Mouse (Mus musculus): ENCODE measurements at regions not wholly inside any gene's neighbourhood (a gene's known extent, or its start where the extent isn't known, plus 50 kb on each side); places are given as distances from the start of the nearest gene placed in this dataset.
A peak's percentile ranks its signal among the peaks of the same experiment; 100 is the strongest.

DNA sequence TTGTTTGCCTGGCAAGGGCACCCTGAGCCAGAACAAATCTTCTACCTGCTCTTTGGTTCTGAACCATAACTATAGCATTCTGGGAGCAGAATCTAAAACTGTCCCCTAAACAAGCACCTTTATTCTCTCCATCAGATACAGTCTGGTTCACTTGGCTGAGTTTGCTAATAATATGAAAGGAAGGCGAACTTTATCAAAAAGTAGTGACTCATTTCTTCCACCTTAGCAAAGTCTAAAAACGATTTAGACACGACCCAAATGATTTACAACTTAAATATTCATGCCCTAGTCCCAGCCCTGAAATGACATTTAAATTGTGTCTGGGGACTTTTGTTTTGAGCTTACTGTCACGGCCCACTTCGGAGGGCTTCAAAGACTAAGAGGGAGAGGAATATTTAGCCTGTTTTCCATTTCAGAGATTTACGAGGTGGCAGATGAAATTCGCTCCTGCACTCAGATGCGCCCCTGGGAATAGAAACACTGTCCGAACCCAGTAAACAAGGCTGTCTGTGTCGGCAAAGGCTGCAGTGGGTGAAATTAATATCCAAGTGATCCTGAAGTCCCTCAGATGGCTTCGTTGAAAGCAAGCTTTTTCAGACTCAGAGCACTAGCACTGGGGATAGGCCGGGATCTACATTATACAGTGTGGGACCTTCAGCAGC, 184.6 kb downstream of the Rps15a start:
- H3K4me1 ChIP-seq (replicated peaks) = no peaks in the 10 kb centered on the region
- H3K27me3 ChIP-seq = no peaks in the 10 kb centered on the region
- H3K27ac ChIP-seq = no peak overlapping the region
- 66% methylated on average over 12 of the region's 12 CpGs for WGBS (ENCODE audit: insufficient replicate concordance)
- H3K36me3 ChIP-seq = no peaks in the 10 kb centered on the region
- ATAC-seq (ENCODE audit: low read depth) (no peak), DNase-seq (no peak)
- H3K4me2 ChIP-seq = no peak overlapping the region
- no peak overlapping the region for H3K9ac ChIP-seq
- H3K4me3 ChIP-seq (replicated peaks) = no peak overlapping the region
- H3K9me3 ChIP-seq (replicated peaks) = no peaks in the 10 kb centered on the region

DNA sequence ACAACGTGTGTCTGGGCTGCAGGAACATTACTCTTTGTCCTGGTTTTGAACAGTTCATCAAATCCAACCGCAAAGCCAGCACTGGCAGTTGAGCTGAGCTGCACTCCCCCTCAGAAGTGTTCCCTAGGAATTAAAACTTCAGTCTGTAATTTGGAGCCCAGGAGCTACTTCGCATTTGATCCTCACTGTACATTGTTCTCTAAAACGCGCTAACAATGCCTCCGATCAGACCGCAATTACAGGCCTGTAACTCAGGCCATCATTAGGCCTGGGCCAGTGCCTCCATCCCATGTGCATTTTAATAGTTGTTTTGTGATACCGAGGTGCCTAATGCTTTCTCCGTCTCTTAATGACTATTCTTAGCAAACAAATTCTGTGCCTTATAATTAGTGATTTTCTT, 185.6 kb downstream of the Rps15a start:
- Histone ChIP-seq H3K4me2 (no peak overlapping the region), H3K36me3 (no peaks in the 10 kb centered on the region), H3K9ac (no peak overlapping the region), H3K9me3 (replicated peaks) (no peaks in the 10 kb centered on the region), H3K4me3 (replicated peaks) (no peak overlapping the region), H3K27ac (no peak overlapping the region), H3K4me1 (replicated peaks) (no peaks in the 10 kb centered on the region), H3K27me3 (no peaks in the 10 kb centered on the region)
- 77% methylated on average over 9 of the region's 9 CpGs for WGBS (ENCODE audit: insufficient replicate concordance)
- no peak for ATAC-seq (ENCODE audit: low read depth)
- no peak for DNase-seq

DNA sequence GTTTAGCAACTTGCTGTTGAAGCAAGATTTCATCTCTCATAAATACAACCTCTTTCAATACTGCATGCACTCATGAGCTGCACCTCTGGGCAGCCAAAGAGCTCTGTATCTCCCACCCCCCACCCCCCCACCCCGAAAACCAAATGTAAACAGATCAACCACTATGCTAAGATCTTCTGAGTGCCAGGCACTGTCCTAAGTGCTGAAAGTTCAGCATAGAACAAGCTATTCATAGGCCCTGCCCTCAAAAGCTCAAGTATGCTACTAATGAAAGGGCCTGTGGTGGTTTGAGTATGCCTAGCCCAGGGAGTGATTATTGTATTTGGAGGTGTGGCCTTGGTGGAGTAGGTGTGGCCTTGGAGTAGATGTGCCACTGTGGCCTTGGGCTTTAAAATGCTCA, 189.6 kb downstream of the Rps15a start:
- Histone ChIP-seq H3K27me3 (no peaks in the 10 kb centered on the region), H3K4me3 (replicated peaks) (no peak overlapping the region), H3K27ac (no peak overlapping the region), H3K9ac (no peak overlapping the region), H3K4me2 (no peak overlapping the region), H3K4me1 (replicated peaks) (no peaks in the 10 kb centered on the region), H3K9me3 (replicated peaks) (no peaks in the 10 kb centered on the region), H3K36me3 (no peaks in the 10 kb centered on the region)
- ATAC-seq (ENCODE audit: low read depth) (no peak), DNase-seq (no peak)
- WGBS (ENCODE audit: insufficient replicate concordance) = 17% methylated on average over 1 of the region's 1 CpGs

DNA sequence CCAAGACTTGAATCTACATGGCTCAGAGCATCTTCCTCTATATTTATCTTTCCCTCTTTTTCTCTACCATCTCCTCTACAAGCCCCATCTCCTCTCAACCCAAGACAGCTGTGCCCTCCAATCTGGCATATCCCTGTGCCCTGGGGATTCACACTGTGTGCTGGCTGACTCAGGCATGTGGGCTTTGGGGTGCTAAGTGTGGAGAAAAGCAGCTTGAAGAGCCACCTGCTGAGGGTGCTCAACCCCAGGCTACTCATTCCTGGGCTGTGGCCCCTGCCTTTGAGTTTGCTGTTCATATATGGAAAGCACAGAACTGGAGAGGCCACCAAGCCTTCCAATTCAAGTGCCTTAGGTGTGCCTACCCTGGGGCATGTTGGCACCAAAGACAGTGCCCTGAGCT, 193.7 kb downstream of the Rps15a start:
- ATAC-seq (ENCODE audit: low read depth) = no peak
- no peaks in the 10 kb centered on the region for H3K4me1 ChIP-seq (replicated peaks)
- H3K4me3 ChIP-seq (replicated peaks) = no peak overlapping the region

DNA sequence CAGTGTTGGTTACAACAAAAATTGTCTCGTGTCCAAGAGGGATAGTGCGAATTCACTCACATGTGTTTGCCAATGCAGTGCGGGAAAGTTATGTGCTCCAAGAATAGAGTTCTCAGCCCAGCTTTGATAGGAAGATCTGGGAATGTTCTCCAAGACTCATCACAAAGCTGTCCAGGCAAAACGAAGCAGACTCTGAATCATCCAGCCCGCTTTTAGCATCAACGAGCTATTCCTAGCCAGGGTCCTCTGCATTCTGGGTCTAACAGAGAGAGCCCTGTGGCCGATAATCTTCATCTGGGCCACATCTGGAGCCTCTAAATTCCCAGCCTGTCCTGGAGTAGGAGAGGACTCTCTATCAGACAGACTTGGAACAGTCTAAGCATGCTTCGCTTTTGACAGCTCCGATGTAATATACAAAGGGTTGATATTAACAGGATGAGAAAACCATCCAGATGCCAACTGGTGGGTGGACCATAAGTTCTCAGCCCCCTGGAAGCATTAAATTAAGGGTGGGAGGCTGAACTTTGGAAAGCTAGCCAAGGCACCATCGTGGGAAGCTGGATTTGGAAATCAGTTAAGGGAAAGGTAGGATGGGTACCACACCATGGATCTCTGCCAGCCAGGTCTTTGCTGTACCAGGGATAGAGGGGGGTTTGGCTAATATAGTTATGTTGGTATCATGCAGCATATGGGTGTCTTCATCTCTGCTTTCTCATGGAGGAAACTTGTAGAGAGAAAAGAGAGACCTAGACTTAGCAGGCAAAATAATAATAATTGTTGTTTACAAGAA, 197.6 kb downstream of the Rps15a start:
- no peak overlapping the region for H3K4me2 ChIP-seq
- no peak overlapping the region for H3K27ac ChIP-seq
- WGBS (ENCODE audit: insufficient replicate concordance) = 69% methylated on average over 10 of the region's 10 CpGs
- no peaks in the 10 kb centered on the region for H3K36me3 ChIP-seq
- no peaks in the 10 kb centered on the region for H3K27me3 ChIP-seq
- no peak for ATAC-seq (ENCODE audit: low read depth)
- H3K9me3 ChIP-seq (replicated peaks) = no peaks in the 10 kb centered on the region
- no peak overlapping the region for H3K9ac ChIP-seq
- no peak overlapping the region for H3K4me3 ChIP-seq (replicated peaks)
- H3K4me1 ChIP-seq (replicated peaks) = no peaks in the 10 kb centered on the region
- no peak for DNase-seq

More for the DNA sequence above, 193.7 kb downstream of the Rps15a start:
- H3K27ac ChIP-seq = no peak overlapping the region
- no peaks in the 10 kb centered on the region for H3K9me3 ChIP-seq (replicated peaks)
- H3K9ac ChIP-seq = no peak overlapping the region
- no peaks in the 10 kb centered on the region for H3K27me3 ChIP-seq
- no peak overlapping the region for H3K4me2 ChIP-seq
- H3K36me3 ChIP-seq = no peaks in the 10 kb centered on the region
- no peak for DNase-seq

DNA sequence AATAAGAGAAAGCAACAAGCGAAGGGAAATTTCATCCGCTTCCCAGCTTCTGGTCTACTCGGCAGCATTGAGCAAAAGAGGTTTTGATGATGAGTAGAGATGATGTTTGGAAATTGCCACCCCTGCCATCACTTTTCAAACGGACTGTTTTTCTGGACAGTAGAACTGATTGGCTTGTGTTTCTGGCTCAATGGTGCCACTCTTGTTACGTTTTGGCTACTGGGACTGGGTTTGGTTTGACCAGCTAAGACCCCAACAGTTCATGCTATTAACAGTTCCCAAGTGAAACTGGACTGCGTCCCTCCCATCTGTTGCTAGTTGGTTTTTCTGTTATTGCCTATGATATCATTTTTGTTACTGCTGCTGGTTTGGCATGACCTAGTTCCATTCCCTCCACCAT, 199.1 kb downstream of the Rps15a start:
- Histone ChIP-seq H3K9me3 (replicated peaks) (no peaks in the 10 kb centered on the region), H3K27me3 (no peaks in the 10 kb centered on the region), H3K4me1 (replicated peaks) (no peaks in the 10 kb centered on the region), H3K9ac (no peak overlapping the region), H3K4me2 (no peak overlapping the region), H3K27ac (no peak overlapping the region), H3K36me3 (no peaks in the 10 kb centered on the region), H3K4me3 (replicated peaks) (no peak overlapping the region)
- no peak for ATAC-seq (ENCODE audit: low read depth)
- no peak for DNase-seq
- WGBS (ENCODE audit: insufficient replicate concordance) = 77% methylated on average over 6 of the region's 6 CpGs

DNA sequence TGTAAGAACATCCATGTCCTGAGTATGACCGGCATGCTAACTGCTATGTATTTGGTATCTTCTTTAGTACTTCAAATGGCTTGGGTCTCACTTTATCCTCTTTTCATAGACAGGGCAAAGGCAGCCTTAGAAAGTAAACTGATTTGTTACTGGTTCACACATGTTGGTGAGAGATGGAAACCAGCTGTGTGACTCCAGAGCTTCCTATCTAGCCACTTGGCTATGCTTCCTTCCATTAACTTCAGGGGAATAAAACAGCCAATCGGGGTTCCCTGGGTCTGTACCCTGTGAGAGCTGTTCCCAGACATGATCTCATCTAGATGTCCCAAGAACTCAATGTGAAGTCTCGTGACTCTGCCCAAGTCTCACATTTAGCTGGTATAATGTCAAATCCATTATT, 203.5 kb downstream of the Rps15a start:
- no peak overlapping the region for H3K4me2 ChIP-seq
- H3K27me3 ChIP-seq = no peaks in the 10 kb centered on the region
- H3K27ac ChIP-seq = no peak overlapping the region
- H3K9ac ChIP-seq = no peak overlapping the region
- no peaks in the 10 kb centered on the region for H3K4me1 ChIP-seq (replicated peaks)
- WGBS (ENCODE audit: insufficient replicate concordance) = 48% methylated on average over 3 of the region's 3 CpGs
- DNase-seq = no peak
- H3K36me3 ChIP-seq = no peaks in the 10 kb centered on the region
- no peak for ATAC-seq (ENCODE audit: low read depth)
- H3K9me3 ChIP-seq (replicated peaks) = no peaks in the 10 kb centered on the region
- H3K4me3 ChIP-seq (replicated peaks) = no peak overlapping the region

DNA sequence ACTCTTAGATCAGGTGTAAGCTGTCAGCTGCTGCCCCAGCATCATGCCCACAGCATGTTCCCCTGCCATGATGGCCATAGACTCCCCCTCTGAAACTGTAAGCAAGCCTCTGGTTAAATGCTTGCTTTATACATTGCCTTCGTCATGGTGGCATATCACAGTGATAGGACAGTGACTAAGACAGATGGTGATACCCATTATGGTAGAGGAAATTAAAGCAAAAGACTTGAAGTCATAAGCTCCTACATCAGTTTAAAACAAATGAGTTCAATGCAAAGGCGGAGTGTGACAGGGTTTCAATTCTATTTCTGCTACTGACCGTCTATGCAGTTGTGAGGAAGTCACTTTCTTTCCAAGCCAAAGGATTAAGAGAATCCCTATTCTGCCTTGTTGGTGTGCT, 204.9 kb downstream of the Rps15a start:
- WGBS (ENCODE audit: insufficient replicate concordance) = 64% methylated on average over 3 of the region's 3 CpGs
- Histone ChIP-seq H3K4me3 (replicated peaks) (no peak overlapping the region), H3K9me3 (replicated peaks) (no peaks in the 10 kb centered on the region), H3K9ac (no peak overlapping the region), H3K27ac (no peak overlapping the region), H3K27me3 (no peaks in the 10 kb centered on the region), H3K4me1 (replicated peaks) (no peaks in the 10 kb centered on the region), H3K4me2 (no peak overlapping the region), H3K36me3 (no peaks in the 10 kb centered on the region)
- ATAC-seq (ENCODE audit: low read depth) (no peak), DNase-seq (no peak)

DNA sequence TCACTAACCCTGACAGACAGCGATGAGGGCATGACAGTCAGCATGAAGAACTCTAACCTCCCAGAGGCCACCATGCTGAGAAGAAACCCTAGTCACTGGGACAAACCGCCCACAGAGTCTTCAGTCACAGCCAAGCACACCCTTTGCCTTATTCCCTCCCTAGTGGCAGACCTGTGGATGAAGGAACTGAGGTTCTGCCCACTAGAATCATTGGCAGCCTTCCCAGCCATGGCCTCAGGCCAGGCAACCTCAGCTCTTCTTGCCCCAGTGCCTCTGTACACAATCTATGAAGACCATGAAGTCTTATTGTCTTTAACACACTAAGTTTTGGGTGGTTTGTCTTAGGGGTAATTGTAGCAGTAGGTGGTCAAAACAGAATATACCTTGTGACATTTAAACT, 219.5 kb downstream of the Rps15a start:
- Histone ChIP-seq H3K9me3 (replicated peaks) (no peaks in the 10 kb centered on the region), H3K36me3 (no peaks in the 10 kb centered on the region), H3K27me3 (no peaks in the 10 kb centered on the region), H3K27ac (no peak overlapping the region), H3K9ac (no peak overlapping the region), H3K4me2 (no peak overlapping the region), H3K4me1 (replicated peaks) (no peaks in the 10 kb centered on the region), H3K4me3 (replicated peaks) (no peak overlapping the region)
- WGBS (ENCODE audit: insufficient replicate concordance) = 55% methylated on average over 2 of the region's 2 CpGs
- ATAC-seq (ENCODE audit: low read depth) = no peak
- DNase-seq = no peak

DNA sequence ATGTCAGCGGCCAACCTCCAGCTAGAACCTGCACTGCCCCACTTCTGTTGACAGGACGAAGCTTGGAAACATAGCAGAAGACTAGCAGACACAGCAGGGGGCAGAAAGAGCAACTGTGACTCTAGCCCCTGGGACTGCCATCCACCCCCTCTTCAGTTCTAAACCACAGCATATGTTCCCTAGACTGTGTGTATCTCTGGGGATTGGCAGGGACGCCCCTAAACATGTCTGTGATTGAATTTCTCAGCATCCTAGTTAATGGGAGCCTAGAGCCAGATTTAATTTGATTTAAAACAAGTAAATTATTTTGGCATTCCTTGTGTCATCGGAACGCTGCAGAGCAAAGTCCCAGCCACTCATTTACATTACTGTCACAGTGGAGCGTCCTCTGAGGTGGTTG, 228.7 kb downstream of the Rps15a start:
- no peak for ATAC-seq (ENCODE audit: low read depth)
- H3K27ac ChIP-seq = no peak overlapping the region
- H3K9me3 ChIP-seq (replicated peaks) = no peaks in the 10 kb centered on the region
- no peak for DNase-seq
- H3K4me2 ChIP-seq = no peak overlapping the region
- no peak overlapping the region for H3K4me3 ChIP-seq (replicated peaks)
- H3K4me1 ChIP-seq (replicated peaks) = no peaks in the 10 kb centered on the region
- WGBS (ENCODE audit: insufficient replicate concordance) = 59% methylated on average over 6 of the region's 6 CpGs
- no peaks in the 10 kb centered on the region for H3K27me3 ChIP-seq
- no peaks in the 10 kb centered on the region for H3K36me3 ChIP-seq
- no peak overlapping the region for H3K9ac ChIP-seq

DNA sequence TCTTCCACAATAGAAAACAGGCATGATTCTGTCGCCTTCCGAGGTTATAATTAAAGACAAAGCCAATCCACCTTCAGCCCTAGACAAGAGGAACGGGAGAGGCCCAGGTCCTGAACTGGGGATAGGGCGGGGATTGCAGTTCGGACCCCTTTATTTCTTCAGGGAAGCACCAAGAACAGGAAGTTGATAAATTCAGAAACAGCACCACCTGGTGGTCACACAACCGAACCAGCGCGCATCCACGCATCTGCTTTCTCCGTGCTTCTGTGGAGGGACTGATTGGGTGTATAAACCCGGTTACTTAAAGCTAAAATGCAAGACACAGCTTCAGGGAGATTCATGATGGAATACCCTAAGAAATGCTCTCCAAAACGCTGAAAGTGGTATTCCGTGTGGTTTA, 233.2 kb downstream of the Rps15a start:
- no peak overlapping the region for H3K4me2 ChIP-seq
- H3K4me3 ChIP-seq (replicated peaks) = no peak overlapping the region
- no peaks in the 10 kb centered on the region for H3K27me3 ChIP-seq
- no peaks in the 10 kb centered on the region for H3K36me3 ChIP-seq
- H3K27ac ChIP-seq = no peak overlapping the region
- no peaks in the 10 kb centered on the region for H3K4me1 ChIP-seq (replicated peaks)
- no peak overlapping the region for H3K9ac ChIP-seq
- DNase-seq (peak; percentile 8), ATAC-seq (ENCODE audit: low read depth) (no peak)
- H3K9me3 ChIP-seq (replicated peaks) = no peaks in the 10 kb centered on the region
- 5% methylated on average over 13 of the region's 13 CpGs for WGBS (ENCODE audit: insufficient replicate concordance)

DNA sequence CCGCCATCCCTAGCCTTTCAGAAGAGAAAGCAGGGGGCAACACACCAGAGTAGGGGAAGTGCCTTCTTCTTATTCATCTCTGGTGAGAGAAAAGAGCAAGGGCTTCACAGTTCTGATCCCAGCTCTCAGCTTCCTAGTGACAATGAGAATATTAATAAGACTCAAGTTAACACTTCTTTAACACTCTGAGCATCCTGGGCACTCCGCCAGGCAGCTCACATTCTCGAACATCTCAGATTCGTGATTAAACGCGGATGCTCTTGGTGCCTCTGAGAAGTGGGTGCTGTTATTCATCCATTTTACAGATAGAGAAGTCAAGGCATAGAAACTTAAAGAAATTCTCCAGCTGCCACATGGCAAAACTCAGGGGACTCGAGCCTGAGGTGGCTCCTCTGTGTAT, 237.1 kb downstream of the Rps15a start:
- ATAC-seq (ENCODE audit: low read depth) = no peak
- 47% methylated on average over 7 of the region's 7 CpGs for WGBS (ENCODE audit: insufficient replicate concordance)
- H3K9me3 ChIP-seq (replicated peaks) = no peaks in the 10 kb centered on the region

More for the DNA sequence above, 237.1 kb downstream of the Rps15a start:
- Histone ChIP-seq H3K4me2 (no peak overlapping the region), H3K27me3 (no peaks in the 10 kb centered on the region), H3K4me1 (replicated peaks) (no peaks in the 10 kb centered on the region), H3K9ac (no peak overlapping the region), H3K27ac (no peak overlapping the region), H3K36me3 (no peaks in the 10 kb centered on the region), H3K4me3 (replicated peaks) (no peak overlapping the region)
- DNase-seq = no peak
